Mouse (Mus musculus) liver, embryonic 15.5 days (tissue): Measurements from ENCODE around the gene Sox10. TPM values are rescaled to one million over a fixed set of nuclear protein-coding genes. Genes with fewer than 3 reads are reported as not detected.

Experiments
- polyA plus RNA-seq: library from polyadenylated mRNA; unstranded; fragments of >200 nt; fragmentation: Nextera tagmentation; extraction: Ambion mirVana; gene quantifications from 2 replicates; pipeline ENCODE4 v1.2.1, GENCODE M21; 2015

The Sox10 gene
- polyA plus RNA-seq, 1 experiment from 2014 or later: 0.09 TPM

Other genes with a start within 250 kb of the Sox10 start
- 315 and 397 TPM in 2 replicates for gene Lgals1, start 238.5 kb downstream of the Sox10 start, polyA plus RNA-seq
- gene Nol12, start 230.3 kb downstream of the Sox10 start, polyA plus RNA-seq: 24.5 and 26.2 TPM in 2 replicates
- gene Triobp, start 217.5 kb downstream of the Sox10 start, polyA plus RNA-seq: 20.2 and 21.2 TPM in 2 replicates
- 118 and 121 TPM in 2 replicates for gene H1f0, start 136.8 kb downstream of the Sox10 start, polyA plus RNA-seq
- 0.17 TPM in 1 of 2 replicates, not detected in the other for gene Galr3, start 123.4 kb downstream of the Sox10 start, polyA plus RNA-seq
- 47.9 and 55.1 TPM in 2 replicates for gene Ankrd54, start 102.3 kb downstream of the Sox10 start, polyA plus RNA-seq
- gene Eif3l, start 90.1 kb downstream of the Sox10 start, polyA plus RNA-seq: 116 and 117 TPM in 2 replicates
- 0.86 and 1.3 TPM in 2 replicates for gene Micall1, start 56.3 kb downstream of the Sox10 start, polyA plus RNA-seq
- gene Polr2f, start 24.2 kb downstream of the Sox10 start, polyA plus RNA-seq: 118 and 125 TPM in 2 replicates
- 0.47 and 0.69 TPM in 2 replicates for gene 1700088E04Rik, start 24.0 kb downstream of the Sox10 start, polyA plus RNA-seq
- 12.2 and 13.1 TPM in 2 replicates for gene Pick1, start 63.9 kb upstream of the Sox10 start, polyA plus RNA-seq
- not detected in 2 replicates for gene Gm49486, start 64.2 kb upstream of the Sox10 start, polyA plus RNA-seq
- not detected in 2 replicates for gene Slc16a8, start 89.5 kb upstream of the Sox10 start, polyA plus RNA-seq
- 2.4 and 2.7 TPM in 2 replicates for gene Baiap2l2, start 120.3 kb upstream of the Sox10 start, polyA plus RNA-seq
- gene Pla2g6, start 163.2 kb upstream of the Sox10 start, polyA plus RNA-seq: 14.8 and 15.6 TPM in 2 replicates
- gene Maff, start 181.4 kb upstream of the Sox10 start, polyA plus RNA-seq: 2.1 and 2.6 TPM in 2 replicates
- 11.6 and 11.7 TPM in 2 replicates for gene Tmem184b, start 238.3 kb upstream of the Sox10 start, polyA plus RNA-seq